Mouse (Mus musculus) adrenal gland, postnatal 36 days (tissue): ENCODE results near the gene Pomt1. TPM values are rescaled to one million over a fixed set of nuclear protein-coding genes. Genes with fewer than 3 reads are reported as not detected.
A peak's percentile ranks its signal among the peaks of the same experiment; 100 is the strongest.

Source experiments
- DNase-seq, 2 experiments: peaks; one replicate each; pipeline ENCODE4 v3.0.0; 2021; ENCODE audit warnings: mixed read lengths in 1 of 2
- long read RNA-seq, 2 experiments: library from polyadenylated mRNA; stranded (forward); transcript quantifications; one replicate each; pipeline ENCODE4 v2.0.0; 2021; ENCODE audit warnings: borderline sequencing depth in 2 of 2
- total RNA-seq, 2 experiments: library from RNA; stranded (reverse); gene quantifications; 2 replicates each; pipeline ENCODE4 v1.2.3; 2021

Pomt1 gene
- 10 to 100 TPM; 32.2 to 37.5 TPM for total RNA-seq
- long read RNA-seq, experiment 1, transcript Pomt1-201 (20 exons, 2,918 nt): major isoform, 10 of 23 reads
- long read RNA-seq, experiment 1, partial matches to known transcripts: 7 of 23 reads
- long read RNA-seq, experiment 1, other reads (novel, unspliced or antisense): 6 of 23 reads
- long read RNA-seq, experiment 2, transcript Pomt1-201 (20 exons, 2,918 nt): major isoform, 5 of 9 reads
- long read RNA-seq, experiment 2, partial matches to known transcripts: 2 of 9 reads
- long read RNA-seq, experiment 2, other reads (novel, unspliced or antisense): 2 of 9 reads

GRCm38 (mm10) chr2:32235886-32236759 lies at the start of gene Pomt1:
Pomt1 (plus strand) TSS chr2:32236590.
- peak; percentile 93 for DNase-seq

DNA sequence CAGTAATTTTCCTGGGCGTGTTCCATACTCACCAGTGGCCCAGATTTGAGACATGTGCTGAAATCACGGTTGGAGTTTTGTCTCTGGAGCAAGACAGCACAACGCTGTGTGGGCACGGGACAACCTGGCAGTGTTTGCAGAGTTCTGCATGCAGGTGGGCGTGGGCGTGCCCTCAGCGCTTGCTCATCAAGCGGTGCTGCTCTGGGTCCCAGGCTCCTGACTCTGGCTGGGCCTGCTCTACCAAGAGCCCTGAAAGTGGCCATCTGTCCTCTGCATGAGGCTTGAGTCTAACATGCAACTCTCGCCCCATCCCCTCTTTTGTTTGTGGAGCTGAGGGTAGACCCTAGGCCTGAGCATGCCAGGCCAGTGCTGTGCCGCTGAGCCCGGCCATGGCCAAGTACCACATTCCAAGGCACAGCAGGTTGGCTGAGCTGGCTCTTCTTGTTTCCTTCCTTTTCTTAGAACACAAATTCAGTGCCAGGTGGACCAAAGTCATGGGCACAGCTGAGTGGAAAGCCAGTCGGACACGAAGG lies 49.3 kb upstream of the Pomt1 start:
- DNase-seq: no peak

GRCm38 (mm10) chr2:32187649-32188048 lies 48.7 kb upstream of the Pomt1 start:
- DNase-seq: no peak

- no peak for DNase-seq
These were observed 47.2 kb upstream of the Pomt1 start for GRCm38 (mm10) chr2:32189060-32189681.

DNA sequence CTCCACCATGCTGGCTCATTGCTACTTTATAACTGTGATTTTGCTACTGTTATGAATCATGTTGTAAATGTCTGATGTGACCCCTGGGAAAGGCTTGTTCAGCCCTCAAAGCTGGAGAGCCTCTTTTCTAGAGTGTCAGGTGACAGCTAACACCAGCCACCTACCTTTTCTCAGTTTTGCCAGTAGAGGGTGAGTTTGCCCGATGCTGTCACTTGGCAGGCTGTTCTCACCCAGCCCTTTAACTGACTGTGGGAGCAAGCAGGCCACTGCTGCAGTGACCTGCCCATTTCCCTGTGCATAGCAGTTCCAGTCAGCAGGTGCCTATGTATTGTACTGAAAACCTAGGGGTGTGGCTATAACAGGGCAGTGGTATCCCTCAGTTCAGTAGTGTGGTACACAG lies 45.8 kb upstream of the Pomt1 start:
- DNase-seq: no peak

DNA sequence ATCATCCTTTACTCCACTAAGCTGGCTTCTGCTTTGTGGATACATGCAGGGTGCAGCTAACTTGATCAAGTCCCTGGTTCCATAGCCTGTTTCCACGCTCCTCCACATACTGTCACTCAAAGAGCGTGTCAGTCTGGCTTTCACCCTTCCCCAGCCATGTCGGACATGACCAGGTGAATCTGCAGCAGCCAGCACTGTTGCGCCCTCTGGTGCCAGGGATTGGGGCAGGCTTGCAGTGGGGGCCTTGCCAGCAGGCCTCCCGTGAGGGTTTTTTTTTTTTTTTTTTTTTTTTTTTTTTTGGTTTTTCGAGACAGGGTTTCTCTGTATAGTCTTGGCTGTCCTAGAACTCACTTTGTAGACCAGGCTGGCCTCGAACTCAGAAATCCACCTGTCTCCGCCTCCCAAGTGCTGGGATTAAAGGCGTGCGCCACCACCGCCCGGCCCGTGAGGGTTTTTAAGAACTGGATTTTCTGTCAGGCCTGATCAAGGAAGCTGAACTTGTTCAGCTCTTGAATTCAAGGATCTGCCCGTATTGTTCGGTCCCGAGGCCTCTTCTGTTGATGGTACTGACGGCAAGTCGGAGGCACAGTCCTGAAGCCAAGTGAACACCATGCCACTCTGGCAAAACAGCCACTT lies 44.4 kb upstream of the Pomt1 start:
- DNase-seq: peak; percentile 71 to 77

GRCm38 (mm10) chr2:32198977-32199376 lies 37.4 kb upstream of the Pomt1 start:
- no peak for DNase-seq

DNA sequence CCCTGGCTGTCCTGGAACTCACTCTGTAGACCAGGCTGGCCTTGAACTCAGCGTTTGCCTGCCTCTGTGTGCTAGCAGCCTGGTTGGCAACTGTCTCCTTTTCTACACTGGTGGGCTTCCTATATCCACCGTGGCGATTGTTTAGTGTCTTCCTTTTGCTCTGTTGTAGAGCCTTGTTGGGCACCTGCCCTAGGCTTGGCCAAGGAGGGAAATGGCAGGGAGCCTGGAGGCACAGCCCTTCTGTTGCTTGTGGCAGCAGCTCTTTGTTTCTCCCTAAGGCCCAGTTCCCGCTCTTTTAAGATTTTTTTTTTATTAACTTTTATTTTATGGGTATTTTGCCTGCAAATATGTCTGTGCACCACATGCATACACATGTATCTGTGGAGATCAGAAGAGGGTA lies 36.4 kb upstream of the Pomt1 start:
- no peak for DNase-seq

DNA sequence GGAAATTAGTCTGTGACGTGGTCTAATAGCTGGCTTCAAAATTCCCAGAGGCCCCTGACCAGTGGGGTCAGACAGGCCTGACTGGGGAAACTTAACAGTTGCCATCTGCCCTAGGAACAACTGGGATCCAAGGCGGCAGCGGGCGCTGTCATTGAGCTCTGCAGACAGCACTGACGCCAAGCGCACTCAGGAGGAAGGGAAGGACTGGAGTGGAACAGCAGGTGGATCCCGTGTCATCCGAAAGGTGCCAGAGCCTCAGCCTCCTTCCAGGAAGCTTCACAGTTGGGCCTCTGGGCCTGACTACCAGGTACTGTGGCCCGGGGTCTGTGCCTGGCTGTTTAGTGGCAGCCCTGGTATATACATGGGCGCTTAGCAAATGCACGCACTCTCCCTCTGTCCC lies 35.7 kb upstream of the Pomt1 start:
- DNase-seq: no peak

DNA sequence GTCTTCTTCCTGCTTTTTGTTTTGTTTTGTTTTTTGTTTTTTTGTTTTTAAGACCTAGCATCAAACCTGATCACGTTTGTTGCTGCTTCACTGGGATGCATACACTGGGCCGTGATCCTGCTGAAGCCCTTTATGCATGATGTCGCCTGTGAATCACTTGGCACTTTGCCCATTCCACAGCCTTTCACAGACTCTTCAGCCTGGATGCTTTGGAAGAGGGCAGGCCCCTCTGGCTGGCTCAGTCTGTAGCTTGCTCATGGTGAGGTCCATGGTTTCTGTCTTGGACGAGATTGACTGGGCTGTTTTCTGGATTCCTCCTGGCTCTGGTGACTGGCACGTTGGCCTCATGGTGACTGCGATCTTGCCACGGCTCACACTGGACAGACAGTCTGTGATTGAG lies 34.9 kb upstream of the Pomt1 start:
- DNase-seq: peak; percentile 67 to 73

DNA sequence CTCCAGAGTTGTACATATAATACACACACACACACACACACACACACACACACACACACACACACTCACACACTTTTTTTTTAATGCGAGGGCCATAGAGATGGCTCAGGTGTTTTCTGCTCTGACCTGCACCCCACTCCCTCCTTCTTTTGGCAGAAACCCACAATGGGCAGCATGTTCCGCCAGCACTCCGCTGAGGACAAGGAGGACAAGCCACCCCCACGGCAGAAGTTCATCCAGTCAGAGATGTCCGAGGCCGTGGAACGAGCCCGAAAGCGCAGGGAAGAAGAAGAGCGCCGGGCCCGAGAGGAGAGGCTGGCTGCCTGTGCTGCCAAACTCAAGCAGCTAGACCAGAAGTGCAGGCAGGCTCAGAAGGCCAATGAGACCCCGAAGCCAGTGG lies 32.5 kb upstream of the Pomt1 start:
- no peak for DNase-seq

DNA sequence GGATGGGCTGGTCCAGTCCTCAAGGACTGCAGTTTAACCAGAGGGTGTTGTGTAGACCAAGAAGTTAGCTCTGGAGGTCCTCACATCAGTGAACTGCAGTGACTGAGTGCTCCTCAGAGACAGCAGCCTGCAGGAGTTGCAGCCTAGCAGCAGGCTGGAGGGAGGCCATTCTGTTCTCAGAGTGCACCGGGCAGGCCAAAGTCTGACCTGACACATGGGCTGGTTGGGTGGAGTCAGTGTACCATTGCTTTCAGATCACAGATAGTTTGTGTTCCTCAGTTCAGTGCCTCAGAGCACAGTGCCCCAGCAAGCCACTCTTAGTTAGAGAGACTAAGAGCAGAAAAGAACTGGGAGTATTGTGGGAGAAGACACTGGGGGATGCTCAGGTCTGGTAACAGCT lies 28.7 kb upstream of the Pomt1 start:
- no peak for DNase-seq

- DNase-seq: no peak
These were observed 24.7 kb upstream of the Pomt1 start for GRCm38 (mm10) chr2:32211689-32212088.

GRCm38 (mm10) chr2:32213000-32213399 lies 23.4 kb upstream of the Pomt1 start:
- DNase-seq: peak in 1 of 2 experiments; percentile 59

DNA sequence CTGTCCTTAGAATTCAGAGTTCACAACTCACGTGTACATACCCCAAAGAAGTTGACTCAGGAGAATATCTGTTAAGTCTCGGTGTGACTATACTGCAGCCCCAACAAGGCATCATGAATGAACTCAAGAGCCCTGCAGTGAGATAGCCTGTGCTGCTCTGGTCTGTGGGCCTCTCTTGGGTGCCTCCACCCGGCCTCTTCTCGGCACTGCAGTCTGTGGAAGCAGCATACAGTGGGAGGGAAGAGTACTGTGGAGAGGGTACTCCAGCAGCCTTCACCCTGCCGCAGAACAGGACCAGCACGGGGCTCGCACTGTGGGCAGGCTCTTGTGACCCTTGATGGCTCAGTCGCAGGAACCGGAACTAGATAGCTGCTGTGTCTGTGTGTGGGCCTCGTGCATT lies 20.8 kb upstream of the Pomt1 start:
- no peak for DNase-seq

DNA sequence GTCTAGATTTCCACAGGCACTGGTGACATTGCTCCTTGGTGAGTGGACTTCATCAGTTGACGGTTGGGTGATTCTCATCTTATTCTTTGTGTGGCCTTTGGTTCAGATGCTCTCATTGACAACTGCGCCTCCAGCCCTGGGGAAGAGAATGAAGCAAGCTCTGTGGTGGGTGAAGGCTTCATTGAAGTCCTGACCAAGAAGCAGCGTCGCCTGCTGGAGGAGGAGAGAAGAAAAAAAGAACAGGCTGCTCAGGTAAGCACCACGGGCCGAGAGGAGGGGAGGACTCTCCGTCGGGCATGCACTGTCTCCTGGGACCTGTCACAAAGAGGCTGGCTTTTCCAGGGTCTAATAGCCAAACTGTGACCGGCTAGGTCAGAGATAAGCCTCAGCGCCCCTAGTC lies 19.9 kb upstream of the Pomt1 start:
- no peak for DNase-seq

- peak; percentile 43 to 55 for DNase-seq
These were observed 18.7 kb upstream of the Pomt1 start for GRCm38 (mm10) chr2:32217656-32218055.

DNA sequence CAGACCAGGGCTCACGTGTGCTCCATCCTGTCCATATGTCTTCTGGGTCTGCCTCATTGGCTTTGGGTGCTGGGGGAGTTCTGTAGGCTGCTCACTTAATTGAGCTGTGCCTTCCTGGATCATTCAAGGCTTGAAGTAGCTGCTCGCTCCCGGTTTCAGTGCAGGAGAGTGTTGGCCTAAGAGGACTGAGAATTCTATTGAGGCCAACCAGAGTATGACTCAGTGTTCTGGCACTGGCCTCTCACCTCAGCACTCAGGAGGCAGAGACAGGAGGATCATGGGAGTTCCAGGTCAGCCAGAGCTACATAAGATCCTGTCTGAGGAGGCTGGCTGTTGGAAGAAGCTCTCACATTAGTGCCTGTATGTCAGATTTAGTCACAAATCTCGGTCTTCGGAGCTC lies 18.3 kb upstream of the Pomt1 start:
- DNase-seq: peak; percentile 41 to 49

- peak; percentile 47 to 60 for DNase-seq
These were observed 17.7 kb upstream of the Pomt1 start for GRCm38 (mm10) chr2:32218541-32219334.

- no peak for DNase-seq
These were observed 16.9 kb upstream of the Pomt1 start for GRCm38 (mm10) chr2:32219501-32219900.

DNA sequence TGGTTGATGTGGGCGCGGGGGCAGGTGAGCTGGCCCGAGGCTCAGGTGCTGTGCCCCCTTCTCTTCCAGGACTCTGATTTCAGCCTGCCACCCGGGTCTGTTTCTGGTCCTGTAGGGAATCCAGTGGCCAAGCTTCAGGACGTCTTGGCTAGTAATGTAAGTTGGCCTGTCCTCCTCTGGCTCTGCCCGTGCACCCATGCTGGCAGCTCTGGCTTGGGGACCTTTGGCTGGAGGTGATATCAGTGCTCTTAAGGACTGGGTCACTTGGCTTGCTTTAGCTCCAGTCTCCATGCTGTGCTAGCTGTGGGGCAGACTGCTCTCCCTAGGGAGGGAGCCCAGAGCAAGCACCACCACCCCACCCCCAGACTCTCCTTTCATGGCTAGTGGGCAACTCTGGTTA lies 16.4 kb upstream of the Pomt1 start:
- no peak for DNase-seq
